Mouse (Mus musculus): ENCODE measurements around the gene Ankrd27.

Gene Ankrd27

GRCm38 (mm10) chr7:35646317-35647081, 60.5 kb downstream of the Ankrd27 start:
- DNase-seq: peak; percentile 51 to 55

- peak; percentile 97 to 99 for DNase-seq
Observed at GRCm38 (mm10) chr7:35647101-35647698, 61.2 kb downstream of the Ankrd27 start, which contains the start of gene Pdcd5. TSS of gene Pdcd5 (minus strand) at chr7:35647521.

- DNase-seq: no peak
Observed at GRCm38 (mm10) chr7:35648239-35649069, 62.4 kb downstream of the Ankrd27 start.

GRCm38 (mm10) chr7:35649071-35649470, 63.0 kb downstream of the Ankrd27 start:
- peak; percentile 44 to 57 for DNase-seq

GRCm38 (mm10) chr7:35650716-35651410, 64.8 kb downstream of the Ankrd27 start:
- DNase-seq: peak; percentile 65 to 67

DNA sequence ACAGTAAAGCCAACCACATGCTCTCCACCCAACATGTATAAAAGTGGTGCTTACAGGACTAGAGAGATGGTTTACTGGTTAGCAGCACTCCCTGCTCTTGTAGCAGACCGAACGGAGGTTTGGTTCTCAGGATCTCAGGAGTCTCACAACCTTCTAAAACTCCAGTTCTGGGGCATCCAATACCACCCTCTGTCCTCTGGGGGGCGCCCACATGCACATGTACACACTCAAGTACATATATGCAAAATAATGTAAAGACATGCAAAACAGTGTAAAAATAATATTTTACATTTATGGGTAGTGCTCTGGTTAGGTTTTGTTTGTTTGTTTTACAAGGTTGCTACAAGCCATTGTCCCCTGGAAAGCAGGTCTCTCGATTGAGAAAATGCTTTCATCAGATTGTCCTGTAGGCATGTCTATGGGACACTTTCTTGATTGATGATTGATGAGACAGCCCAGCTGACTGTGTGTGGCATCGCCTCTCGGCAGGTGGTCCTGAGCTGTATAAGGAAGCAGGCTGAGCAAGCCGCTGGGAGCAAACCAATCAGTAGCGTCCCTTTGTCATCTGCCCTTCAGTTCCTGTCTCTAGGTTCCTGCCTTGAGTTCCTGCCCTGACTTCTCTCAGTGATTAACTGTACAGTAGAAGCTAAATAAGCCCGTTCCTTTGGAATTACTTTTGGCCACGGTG, 65.7 kb downstream of the Ankrd27 start:
- DNase-seq: peak in 1 of 2 experiments; percentile 16

DNA sequence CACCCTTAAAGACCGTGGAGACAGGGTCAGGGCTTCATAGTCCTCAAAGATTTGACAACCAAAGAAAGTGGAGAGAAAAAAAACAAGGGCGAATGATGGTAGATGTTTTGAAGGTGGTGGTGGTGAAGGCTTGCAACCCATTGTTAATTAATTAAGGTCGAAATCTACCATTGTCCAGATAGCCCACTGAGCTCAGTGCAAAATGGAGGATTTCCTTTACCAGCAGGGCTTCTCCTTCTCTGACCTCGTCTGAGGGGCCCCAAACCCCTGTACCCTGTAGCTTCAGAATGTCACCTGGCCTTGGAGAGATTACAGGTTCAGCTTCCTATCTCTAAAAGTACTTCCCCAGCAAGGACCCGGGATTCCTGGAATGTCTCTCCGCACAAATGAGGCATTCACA, 71.8 kb downstream of the Ankrd27 start:
- DNase-seq: no peak

DNA sequence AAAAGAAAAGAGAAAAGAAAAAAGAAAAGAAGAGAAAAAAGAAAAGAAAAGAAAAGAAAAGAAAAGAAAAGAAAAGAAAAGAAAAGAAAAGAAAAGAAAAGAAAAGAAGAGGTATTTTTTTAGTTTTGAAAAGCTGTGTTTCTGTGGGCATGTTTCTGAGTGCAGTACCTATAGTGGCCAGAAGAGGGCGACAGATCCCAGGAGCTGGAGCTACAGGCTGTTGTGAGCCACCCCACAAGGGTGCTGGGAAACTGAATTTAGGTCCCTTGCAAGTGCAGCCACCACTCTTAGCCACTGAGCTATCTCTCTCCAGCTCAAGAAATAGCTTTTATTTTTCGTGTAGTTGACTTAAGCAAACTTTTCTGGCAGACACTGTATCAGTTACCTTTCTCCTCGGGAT, 73.1 kb downstream of the Ankrd27 start:
- DNase-seq: peak; percentile 49 to 64

DNA sequence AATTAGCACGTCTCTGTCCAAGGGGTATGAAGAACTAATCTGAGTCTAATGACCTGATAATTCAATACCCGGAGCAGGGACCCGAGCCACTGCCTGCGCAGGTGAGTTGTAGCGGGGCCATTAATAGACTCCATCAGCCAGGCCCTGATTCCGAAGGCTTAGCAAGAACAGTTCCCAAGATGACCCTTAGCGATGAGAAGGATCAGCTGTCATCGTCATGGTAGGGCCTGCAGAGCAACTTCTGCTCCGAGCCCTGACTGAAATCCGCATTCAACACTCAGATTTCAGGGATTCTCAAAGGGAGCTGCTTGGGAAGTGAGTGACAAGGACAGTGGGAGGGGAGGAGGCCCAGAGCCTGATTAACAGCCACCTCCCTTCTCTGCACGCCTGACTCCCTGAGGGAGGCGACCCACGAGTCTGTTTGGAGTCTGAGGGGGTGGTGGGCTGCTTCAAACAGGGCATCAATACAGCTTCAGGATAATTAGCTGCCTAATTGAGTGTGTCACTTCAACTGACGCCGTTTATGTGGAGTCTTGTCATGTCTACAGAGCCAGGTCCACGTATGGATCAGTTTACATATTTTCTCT, 77.8 kb downstream of the Ankrd27 start:
- no peak for DNase-seq

- DNase-seq: peak in 1 of 2 experiments; percentile 36
Observed at GRCm38 (mm10) chr7:35668066-35669041, 82.3 kb downstream of the Ankrd27 start.

- no peak for DNase-seq
Observed at GRCm38 (mm10) chr7:35678976-35679375, 92.9 kb downstream of the Ankrd27 start.

GRCm38 (mm10) chr7:35681559-35681958, 95.5 kb downstream of the Ankrd27 start:
- peak; percentile 32 to 35 for DNase-seq

DNA sequence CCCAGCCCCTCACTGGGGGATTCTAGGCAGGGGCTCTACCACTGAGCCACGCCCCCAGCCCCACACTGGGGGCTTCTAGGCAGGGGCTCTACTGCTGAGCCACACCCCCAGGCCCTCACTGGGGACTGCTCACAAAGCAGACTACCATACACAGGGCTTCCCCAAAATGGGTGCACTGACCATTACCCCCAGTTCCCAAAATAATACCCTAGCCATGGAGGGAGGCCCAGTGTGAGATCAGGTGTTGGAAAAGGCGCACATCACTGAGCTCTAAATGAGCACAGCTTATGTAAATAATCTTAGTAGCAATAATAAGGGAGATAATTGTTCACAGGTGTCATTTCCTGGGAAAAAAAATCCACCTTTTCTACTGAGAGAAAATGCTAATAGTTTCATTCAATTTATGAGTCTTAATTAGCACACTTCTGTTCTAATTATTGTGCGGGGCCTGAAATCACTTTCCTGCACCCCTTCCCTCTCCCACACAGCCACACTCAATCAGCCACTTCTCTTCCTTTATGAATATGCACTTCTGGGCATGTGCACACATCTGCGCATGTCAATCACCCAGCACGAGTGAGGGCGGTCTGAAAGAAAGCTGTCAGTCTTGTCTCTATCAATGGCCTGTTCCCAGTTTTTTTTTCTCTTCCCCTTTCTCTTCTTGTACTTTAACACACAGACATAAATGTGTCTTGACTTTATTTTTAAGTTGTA, 97.5 kb downstream of the Ankrd27 start:
- DNase-seq: no peak

DNA sequence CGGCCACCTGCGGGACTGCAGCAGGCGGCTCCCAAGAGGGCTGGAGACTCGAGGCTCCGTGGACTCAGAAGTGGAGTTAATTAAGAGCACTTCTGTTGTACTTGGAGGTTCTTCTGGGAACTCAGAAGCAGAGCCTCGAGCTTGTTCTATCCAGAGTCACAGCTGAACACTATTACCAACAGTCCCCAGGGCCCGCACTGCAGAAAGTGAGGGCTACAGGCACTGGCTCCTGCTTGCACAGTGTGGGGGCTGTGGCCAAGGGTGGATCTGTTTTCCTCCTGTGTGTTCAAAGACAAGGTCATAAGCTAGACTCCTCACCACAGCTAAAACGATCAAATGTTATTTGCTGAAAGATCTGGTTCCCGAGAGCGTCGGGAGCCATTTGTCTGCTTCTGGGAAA, 100.2 kb downstream of the Ankrd27 start:
- DNase-seq: no peak

- DNase-seq: peak; percentile 80 to 82
Observed at GRCm38 (mm10) chr7:35686756-35687155, 100.7 kb downstream of the Ankrd27 start.

DNA sequence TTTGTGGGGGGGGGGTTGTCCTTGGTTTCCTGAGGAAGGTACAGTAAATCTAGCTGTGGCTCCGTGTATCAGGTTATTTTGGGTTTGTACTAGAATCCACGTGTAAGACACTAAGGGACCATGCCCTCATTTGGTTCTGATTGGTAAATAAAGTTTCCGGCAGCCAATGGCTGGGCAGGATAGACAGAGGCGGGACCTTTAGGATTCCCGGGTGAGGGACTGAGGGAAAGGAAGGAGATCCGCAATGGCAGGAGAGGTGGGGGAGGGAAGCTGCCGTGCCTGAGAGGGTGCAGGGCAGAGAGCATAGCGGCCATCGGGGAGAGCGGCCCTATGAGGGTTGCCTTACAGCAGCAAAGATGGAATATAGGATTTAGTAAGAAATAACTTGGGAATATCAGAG, 101.2 kb downstream of the Ankrd27 start:
- DNase-seq: peak; percentile 48 to 54

DNA sequence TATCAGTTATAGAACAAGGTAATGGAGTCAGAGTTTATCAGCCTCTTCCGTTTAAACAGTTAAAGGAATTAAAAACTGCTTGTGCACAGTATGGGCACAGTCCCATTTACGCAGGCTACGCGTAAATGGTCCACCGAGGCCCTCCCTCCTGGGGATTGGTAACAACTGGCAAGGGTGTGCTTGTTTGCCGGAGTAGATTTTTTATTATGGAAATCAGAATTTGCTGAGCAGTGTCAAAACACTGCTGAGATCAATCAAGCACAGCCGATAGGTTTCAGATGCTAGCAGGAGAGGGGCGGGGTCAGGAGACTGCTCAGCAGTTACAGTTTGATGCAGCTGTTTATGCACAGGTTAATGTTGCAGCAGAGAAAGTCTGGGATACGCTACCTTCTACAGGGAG, 102.2 kb downstream of the Ankrd27 start:
- no peak for DNase-seq

Measured in cerebellum, postnatal 10 days (tissue).